Mouse (Mus musculus) lung, adult 2 months (tissue): ENCODE data around the gene Gpr83. TPM values are rescaled to one million over a fixed set of nuclear protein-coding genes. Genes with fewer than 3 reads are reported as not detected.

ENCODE experiments used
- DNase-seq: peaks from one replicate; pipeline ENCODE4 v3.0.0; 2022
- H3K4me1 ChIP-seq: fragments of 200-500 bp; 2 replicates; pipeline ENCODE4 v1.6.1; 2011; ENCODE audit warnings: low read length; ENCODE audit not compliant: control insufficient read depth, insufficient read depth
- H3K4me3 ChIP-seq: fragments of 200-500 bp; replicated peaks from 2 replicates; pipeline ENCODE3; 2011; ENCODE audit warnings: low read depth, mild to moderate bottlenecking, control low read depth, low read length; ENCODE audit errors: extremely low read depth
- CTCF ChIP-seq: fragments of 200-500 bp; IDR thresholded peaks from 2 replicates; pipeline ENCODE4 v1.5.1; 2011; ENCODE audit warnings: mild to moderate bottlenecking, low read length, control low read depth; ENCODE audit not compliant: insufficient read depth
- POLR2A ChIP-seq: fragments of 200-500 bp; IDR thresholded peaks from 2 replicates; pipeline ENCODE4 v1.6.1; 2011; ENCODE audit warnings: low read depth, mild to moderate bottlenecking, control low read depth, low read length, borderline replicate concordance; ENCODE audit errors: extremely low read depth
- WGBS: fragments of 180-500 bp; shearing (Covaris S2); methylation state at CpG from one replicate; pipeline ENCODE4 v1.1.7; 2018; 5-methylcytosine and 5-hydroxymethylcytosine counted together
- polyA plus RNA-seq: library from polyadenylated mRNA; depleted of rRNA; stranded (reverse); fragments of >200 nt; gene quantifications from 2 replicates; pipeline ENCODE4 v1.2.3, GENCODE M21; 2012; rRNA removed

Gpr83 gene
- polyA plus RNA-seq = 0.27 and 0.32 TPM in 2 replicates

DNA sequence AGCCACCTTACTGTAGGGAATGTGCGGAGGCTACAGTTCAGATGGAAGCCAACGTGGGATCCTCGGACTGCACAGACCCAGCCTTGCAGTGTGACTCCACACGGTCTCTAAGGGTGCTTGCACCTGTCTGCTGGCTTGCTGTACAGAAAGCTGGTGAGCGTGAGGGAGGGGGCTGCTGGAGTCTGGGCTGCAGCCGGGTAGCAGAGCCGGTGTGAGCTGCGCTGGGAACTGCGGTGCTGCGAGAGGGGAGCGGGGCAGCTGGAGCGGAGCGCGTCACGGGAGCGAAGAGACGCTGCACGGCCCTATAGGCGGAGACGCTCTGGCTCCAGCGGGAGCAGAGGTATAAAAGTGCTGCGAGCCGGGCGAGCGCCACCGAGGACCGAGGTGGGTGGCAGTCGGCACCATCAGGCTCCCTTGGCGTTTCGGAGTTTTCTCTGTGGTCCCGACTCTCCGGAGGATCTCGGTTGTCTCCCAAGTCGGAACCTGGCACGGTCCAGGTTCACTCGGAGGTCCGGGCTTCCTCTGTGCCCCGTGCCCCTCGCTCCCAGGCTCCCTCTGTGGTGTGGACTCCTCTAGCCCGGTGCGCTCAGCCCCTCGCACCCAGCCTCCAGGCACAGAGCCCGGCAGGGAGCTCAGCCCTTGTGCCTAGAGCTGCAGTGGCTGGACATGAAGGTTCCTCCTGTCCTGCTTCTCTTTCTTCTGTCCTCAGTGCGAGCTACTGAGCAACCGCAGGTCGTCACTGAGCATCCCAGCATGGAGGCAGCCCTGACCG, at the start of gene Gpr83:
TSS of gene Gpr83 (plus strand) at position 343 of the 772 bp plus-strand sequence.
- no peaks in the 10 kb centered on the region for H3K4me1 ChIP-seq
- 3% methylated on average over 47 of the region's 47 CpGs for WGBS
- no peak for TF ChIP-seq POLR2A
- TF ChIP-seq CTCF = no peak
- DNase-seq = no peak
- no peak within 1 kb of the TSS for H3K4me3 ChIP-seq

DNA sequence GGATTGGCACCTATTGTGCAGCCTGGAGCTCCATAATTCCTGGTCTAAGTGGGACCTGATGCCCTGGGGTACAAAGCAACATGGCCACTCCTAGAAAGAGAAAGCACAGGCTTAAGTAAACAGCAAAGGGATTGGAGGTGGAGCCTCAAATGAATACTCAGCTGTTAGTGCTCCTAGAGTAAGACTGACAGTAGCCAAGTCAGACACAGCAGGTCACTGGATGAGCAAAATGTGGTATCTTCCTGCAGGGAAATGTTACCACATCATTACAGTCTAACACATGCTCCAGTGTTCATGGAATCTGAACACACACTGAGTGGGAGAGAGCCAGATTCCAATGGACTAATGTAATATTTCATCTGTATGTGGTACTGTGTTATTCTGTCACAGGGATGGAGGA, 38.6 kb upstream of the Gpr83 start:
- no peak overlapping the region for H3K4me3 ChIP-seq
- no peak for DNase-seq
- no peaks in the 10 kb centered on the region for H3K4me1 ChIP-seq
- TF ChIP-seq CTCF (no peak), POLR2A (no peak)

DNA sequence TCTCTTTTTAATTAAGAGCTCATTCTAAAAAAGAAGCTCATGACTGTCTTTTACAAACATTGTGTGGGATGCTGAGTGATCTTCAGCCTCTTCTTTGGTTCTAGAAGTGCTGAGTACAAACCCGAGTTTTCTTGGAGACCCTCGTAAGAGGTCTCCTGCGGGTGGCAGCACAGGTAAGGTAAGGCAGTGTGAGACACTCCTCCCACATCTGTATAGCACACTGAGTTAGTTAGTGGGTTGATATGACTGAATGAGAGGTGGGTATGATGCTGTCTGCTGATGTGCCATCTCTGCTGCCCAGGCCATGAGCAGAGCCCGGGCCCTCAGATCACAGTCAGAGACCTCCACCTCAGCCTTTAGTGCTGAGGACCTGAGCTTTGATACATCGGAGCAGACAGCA, 35.2 kb upstream of the Gpr83 start:
- no peak for DNase-seq
- H3K4me3 ChIP-seq = no peak overlapping the region
- TF ChIP-seq POLR2A (no peak), CTCF (no peak)
- no peaks in the 10 kb centered on the region for H3K4me1 ChIP-seq
- WGBS = 89% methylated on average over 5 of the region's 5 CpGs

DNA sequence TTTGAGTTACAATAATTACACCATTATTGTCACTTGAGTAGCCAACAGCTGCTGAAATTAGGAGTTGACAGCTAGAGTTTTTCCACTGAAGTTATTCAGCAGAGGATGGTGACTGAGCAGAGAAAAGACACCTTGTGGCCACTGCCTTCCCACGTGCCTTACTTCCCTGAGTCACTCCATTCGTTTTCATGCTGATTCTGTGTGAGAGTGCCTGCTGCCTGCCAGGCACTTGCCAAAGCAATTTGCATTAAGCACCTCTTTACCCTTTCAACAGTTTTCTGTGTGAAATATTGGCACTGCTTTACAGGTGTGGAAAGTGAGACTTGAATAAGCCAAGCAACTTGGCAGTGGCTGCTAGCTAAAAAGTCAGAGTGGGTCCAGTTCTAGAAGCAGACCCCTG, 32.1 kb upstream of the Gpr83 start:
- Histone ChIP-seq H3K4me1 (no peaks in the 10 kb centered on the region), H3K4me3 (no peak overlapping the region)
- 56% methylated on average over 2 of the region's 2 CpGs for WGBS
- DNase-seq = peak; percentile 8
- TF ChIP-seq POLR2A = no peak

- Histone ChIP-seq H3K4me3 (no peak overlapping the region), H3K4me1 (no peaks in the 10 kb centered on the region)
- TF ChIP-seq POLR2A (no peak), CTCF (no peak)
- WGBS = 77% methylated on average over 5 of the region's 5 CpGs
- DNase-seq = no peak
These were observed 28.0 kb upstream of the Gpr83 start for GRCm38 (mm10) chr9:14832046-14832445.

- TF ChIP-seq POLR2A = no peak
- no peak for TF ChIP-seq CTCF
- H3K4me3 ChIP-seq = no peak overlapping the region
- H3K4me1 ChIP-seq = no peaks in the 10 kb centered on the region
- 89% methylated on average over 6 of the region's 6 CpGs for WGBS
- no peak for DNase-seq
These were observed 24.5 kb upstream of the Gpr83 start for GRCm38 (mm10) chr9:14835335-14836075.

GRCm38 (mm10) chr9:14839527-14839926, 20.5 kb upstream of the Gpr83 start:
- Histone ChIP-seq H3K4me3 (no peak overlapping the region), H3K4me1 (no peaks in the 10 kb centered on the region)
- DNase-seq = no peak
- TF ChIP-seq POLR2A = no peak
- TF ChIP-seq CTCF = no peak
- WGBS = 40% methylated on average over 7 of the region's 7 CpGs

DNA sequence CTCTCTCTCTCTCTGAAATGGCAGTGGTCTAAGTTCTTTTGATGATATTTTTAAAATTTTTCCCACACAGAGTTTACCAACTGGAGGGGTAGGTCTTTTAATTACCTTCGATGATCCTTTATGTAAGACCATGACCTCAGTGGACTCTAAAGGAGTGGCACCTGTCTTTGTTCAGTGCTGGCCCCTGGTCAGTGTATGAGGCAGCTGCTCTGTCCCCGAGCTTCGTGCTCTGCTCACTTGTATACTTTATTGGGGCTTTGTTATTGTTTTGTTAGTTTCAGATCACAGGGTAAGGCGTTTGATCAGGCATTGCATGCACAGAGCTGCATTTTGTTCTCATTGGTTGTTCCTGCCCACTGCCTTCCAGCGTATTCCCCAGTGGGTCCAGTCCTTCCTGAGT, 20.0 kb upstream of the Gpr83 start:
- Histone ChIP-seq H3K4me1 (no peaks in the 10 kb centered on the region), H3K4me3 (no peak overlapping the region)
- 73% methylated on average over 5 of the region's 5 CpGs for WGBS
- no peak for DNase-seq
- TF ChIP-seq POLR2A = no peak
- TF ChIP-seq CTCF = no peak

- no peaks in the 10 kb centered on the region for H3K4me1 ChIP-seq
- WGBS = 68% methylated on average over 10 of the region's 10 CpGs
- DNase-seq = no peak
- H3K4me3 ChIP-seq = no peak overlapping the region
- no peak for TF ChIP-seq CTCF
- TF ChIP-seq POLR2A = no peak
These were observed 17.9 kb upstream of the Gpr83 start for GRCm38 (mm10) chr9:14841878-14842761.
